Mouse (Mus musculus): Measurements from ENCODE around the gene Col4a4. TPM values are rescaled to one million over a fixed set of nuclear protein-coding genes. Genes with fewer than 3 reads are reported as not detected.

Col4a4 gene
- polyA plus RNA-seq, 1 experiment from 2014 or later = 0.28 TPM

DNA sequence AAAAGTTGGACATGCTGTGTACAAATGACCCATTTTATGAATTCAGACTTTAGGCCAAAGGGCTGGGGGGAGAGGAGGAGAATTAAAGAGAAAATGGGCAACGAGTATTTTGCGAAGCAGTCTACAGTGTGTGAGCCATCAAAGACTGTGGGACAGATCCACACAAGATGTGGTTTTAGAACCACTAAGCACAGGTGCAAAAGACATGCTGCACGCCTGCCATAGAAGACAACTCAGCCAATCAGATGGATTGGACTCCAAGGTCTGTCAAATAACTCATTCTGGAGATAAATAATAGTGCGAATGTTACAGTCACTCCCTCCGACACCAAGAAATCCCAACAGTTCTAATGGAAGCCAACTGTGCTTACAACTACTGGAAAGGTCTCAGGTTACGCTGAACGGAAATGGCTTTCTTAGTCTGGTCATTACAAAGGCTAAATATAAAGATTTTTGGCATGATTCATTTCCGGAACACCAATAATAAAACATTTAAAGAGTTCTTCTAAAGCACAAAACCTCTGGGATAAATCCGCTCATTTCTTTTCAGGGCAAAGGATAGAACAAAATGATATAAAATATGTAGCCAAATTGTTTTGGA, 25.5 kb upstream of the Col4a4 start:
- TF ChIP-seq EP300 (IDR thresholded peaks at IDR 0.05; ENCODE audit: low read depth) (no peak), CTCF (IDR thresholded peaks at IDR 0.05; ENCODE audit: low read depth) (no peak)
- Histone ChIP-seq H3K9ac (replicated peaks) (no peak overlapping the region), H3K4me3 (ENCODE audit: low read depth, low read length) (no peak overlapping the region), H3K4me2 (ENCODE audit: low read depth, low read length) (no peak overlapping the region), H3K27me3 (ENCODE audit: insufficient read depth, low read length) (no peaks in the 10 kb centered on the region), H3K9me3 (ENCODE audit: low read length) (no peaks in the 10 kb centered on the region), H3K4me1 (ENCODE audit: insufficient read depth) (no peaks in the 10 kb centered on the region), H3K36me3 (replicated peaks; ENCODE audit: insufficient read depth, low read length) (no peaks in the 10 kb centered on the region), H3K27ac (ENCODE audit: low read depth) (no peak overlapping the region)
- no peak for DNase-seq
- 78% methylated on average over 9 of the region's 9 CpGs for whole genome bisulfite sequencing (ENCODE audit: insufficient replicate concordance)
- ATAC-seq = no peak

DNA sequence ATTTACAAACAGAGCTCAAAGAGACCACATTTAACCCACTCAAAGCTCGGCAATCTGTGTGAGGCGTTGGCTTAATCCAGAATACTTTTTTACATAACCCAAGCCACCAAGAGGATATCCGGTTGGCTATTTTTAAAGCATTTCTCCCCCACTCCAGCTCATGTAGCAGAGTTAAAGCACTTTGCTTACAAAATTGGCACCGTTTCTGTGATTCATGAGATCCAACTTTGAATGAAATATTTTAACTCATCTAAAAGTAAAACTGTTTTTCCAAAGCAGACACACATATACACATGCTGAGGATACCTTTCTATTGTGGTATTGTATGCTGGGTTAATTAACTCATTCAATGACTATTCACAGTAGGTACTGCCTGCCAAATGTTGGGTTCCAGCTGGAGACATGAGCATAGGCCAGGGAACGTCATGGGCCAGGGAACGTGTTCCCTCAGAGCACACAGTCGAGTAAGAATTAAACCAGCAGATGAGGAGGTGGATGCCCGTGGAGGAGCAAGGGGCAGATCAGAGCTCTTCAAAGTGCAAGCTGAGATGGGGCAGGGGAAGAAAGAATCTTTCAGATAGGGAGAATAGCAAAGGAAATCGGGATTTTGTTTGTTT, 22.1 kb upstream of the Col4a4 start:
- Histone ChIP-seq H3K4me2 (ENCODE audit: low read depth, low read length) (no peak overlapping the region), H3K27ac (ENCODE audit: low read depth) (no peak overlapping the region), H3K27me3 (ENCODE audit: insufficient read depth, low read length) (no peaks in the 10 kb centered on the region), H3K4me3 (ENCODE audit: low read depth, low read length) (no peak overlapping the region), H3K4me1 (ENCODE audit: insufficient read depth) (no peaks in the 10 kb centered on the region), H3K9ac (replicated peaks) (no peak overlapping the region), H3K36me3 (replicated peaks; ENCODE audit: insufficient read depth, low read length) (no peaks in the 10 kb centered on the region), H3K9me3 (ENCODE audit: low read length) (no peaks in the 10 kb centered on the region)
- DNase-seq = no peak
- ATAC-seq = no peak
- 53% methylated on average over 9 of the region's 9 CpGs for WGBS (ENCODE audit: insufficient replicate concordance)
- no peak for TF ChIP-seq EP300 (IDR thresholded peaks at IDR 0.05; ENCODE audit: low read depth)
- no peak for TF ChIP-seq CTCF (IDR thresholded peaks at IDR 0.05; ENCODE audit: low read depth)

DNA sequence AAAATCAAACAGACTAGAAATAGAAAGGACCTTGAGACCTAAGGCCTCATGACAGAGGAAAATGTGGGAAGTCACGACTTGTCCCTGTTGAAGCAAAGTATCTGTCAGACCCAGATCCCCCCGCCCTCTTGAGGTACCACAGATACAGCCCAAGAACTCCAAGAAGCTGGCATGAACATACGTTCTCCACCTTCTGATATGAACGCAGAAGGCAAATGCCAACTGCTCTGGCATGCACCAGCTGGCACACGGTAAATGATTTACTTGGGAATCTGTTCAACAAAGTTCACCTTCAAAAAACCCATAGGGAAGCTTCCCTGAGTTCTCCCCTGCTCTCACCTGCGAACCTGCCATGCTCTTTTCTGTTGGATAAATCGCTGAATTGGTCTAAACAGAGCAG, 19.2 kb upstream of the Col4a4 start:
- H3K9ac ChIP-seq (replicated peaks) = no peak overlapping the region
- WGBS (ENCODE audit: insufficient replicate concordance) = 73% methylated on average over 7 of the region's 7 CpGs
- no peak for TF ChIP-seq CTCF (IDR thresholded peaks at IDR 0.05; ENCODE audit: low read depth)
- TF ChIP-seq EP300 (IDR thresholded peaks at IDR 0.05; ENCODE audit: low read depth) = no peak

DNA sequence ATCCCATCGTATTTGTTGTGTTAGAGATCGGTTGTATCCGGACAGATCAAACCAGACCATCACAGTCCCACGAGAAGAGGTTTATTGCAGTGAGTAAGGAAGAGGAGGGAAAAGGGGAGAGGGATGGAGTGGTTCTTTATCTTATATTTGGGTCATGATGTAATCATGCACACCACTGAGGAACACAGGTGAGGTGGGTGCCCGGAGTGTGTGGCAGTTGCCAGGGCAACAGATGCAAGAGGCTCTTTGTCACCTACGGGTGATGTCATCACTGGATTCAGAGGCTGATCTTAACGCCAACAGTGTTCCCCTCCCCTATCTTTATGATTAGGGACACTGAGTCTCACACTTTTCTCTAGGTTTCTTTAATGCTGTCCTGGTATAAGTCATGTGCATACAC, 18.7 kb upstream of the Col4a4 start:
- H3K36me3 ChIP-seq (replicated peaks; ENCODE audit: insufficient read depth, low read length) = no peaks in the 10 kb centered on the region
- no peaks in the 10 kb centered on the region for H3K4me1 ChIP-seq (ENCODE audit: insufficient read depth)
- H3K4me2 ChIP-seq (ENCODE audit: low read depth, low read length) = no peak overlapping the region
- WGBS (ENCODE audit: insufficient replicate concordance) = 82% methylated on average over 7 of the region's 7 CpGs
- no peak for ATAC-seq
- no peaks in the 10 kb centered on the region for H3K27me3 ChIP-seq (ENCODE audit: insufficient read depth, low read length)
- no peak for DNase-seq
- no peak for TF ChIP-seq EP300 (IDR thresholded peaks at IDR 0.05; ENCODE audit: low read depth)
- no peak overlapping the region for H3K9ac ChIP-seq (replicated peaks)
- no peak overlapping the region for H3K4me3 ChIP-seq (ENCODE audit: low read depth, low read length)
- H3K27ac ChIP-seq (ENCODE audit: low read depth) = no peak overlapping the region
- no peaks in the 10 kb centered on the region for H3K9me3 ChIP-seq (ENCODE audit: low read length)

More for the DNA sequence above, 19.2 kb upstream of the Col4a4 start:
- no peaks in the 10 kb centered on the region for H3K36me3 ChIP-seq (replicated peaks; ENCODE audit: insufficient read depth, low read length)
- no peak overlapping the region for H3K4me3 ChIP-seq (ENCODE audit: low read depth, low read length)
- H3K9me3 ChIP-seq (ENCODE audit: low read length) = no peaks in the 10 kb centered on the region
- H3K4me2 ChIP-seq (ENCODE audit: low read depth, low read length) = no peak overlapping the region
- no peaks in the 10 kb centered on the region for H3K27me3 ChIP-seq (ENCODE audit: insufficient read depth, low read length)
- DNase-seq = no peak
- no peak for ATAC-seq
- H3K4me1 ChIP-seq (ENCODE audit: insufficient read depth) = no peaks in the 10 kb centered on the region
- H3K27ac ChIP-seq (ENCODE audit: low read depth) = no peak overlapping the region

DNA sequence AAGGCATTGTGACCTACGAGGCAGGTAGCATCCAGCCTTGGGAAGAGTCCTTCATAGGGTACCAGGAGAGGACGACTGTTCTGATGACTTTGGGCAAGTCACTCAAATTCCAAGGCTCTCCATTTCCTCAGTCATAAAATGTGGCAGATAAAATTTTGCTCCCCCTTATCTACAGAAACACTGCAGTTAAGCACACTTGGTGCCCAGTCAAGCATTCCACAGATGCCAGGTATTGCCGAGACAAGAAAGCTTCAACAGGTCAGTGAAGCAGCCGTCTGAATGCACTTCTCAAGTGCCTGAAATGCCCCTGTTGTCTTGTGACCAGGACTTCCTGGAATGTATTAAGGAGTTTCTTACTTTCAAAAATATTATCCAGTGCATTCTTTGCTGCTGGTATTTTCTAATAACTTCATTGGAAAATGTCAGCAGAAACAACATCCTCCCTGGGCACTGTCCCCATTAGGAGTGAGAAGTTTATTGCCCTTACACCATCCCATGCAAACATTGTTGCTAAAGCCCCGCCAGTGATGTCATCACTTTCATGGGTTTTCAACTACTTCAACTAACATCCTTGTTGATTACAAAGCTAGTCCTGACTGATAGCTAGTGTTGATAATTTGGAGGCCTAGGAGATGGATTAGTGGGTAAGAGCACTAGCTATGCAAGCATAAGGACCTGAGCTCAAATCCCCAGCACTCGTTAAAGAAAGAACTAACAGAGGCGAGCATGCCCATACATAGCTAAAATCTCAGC, 16.7 kb upstream of the Col4a4 start:
- Histone ChIP-seq H3K9ac (replicated peaks) (no peak overlapping the region), H3K27me3 (ENCODE audit: insufficient read depth, low read length) (no peaks in the 10 kb centered on the region), H3K4me2 (ENCODE audit: low read depth, low read length) (no peak overlapping the region), H3K9me3 (ENCODE audit: low read length) (no peaks in the 10 kb centered on the region), H3K36me3 (replicated peaks; ENCODE audit: insufficient read depth, low read length) (no peaks in the 10 kb centered on the region), H3K4me1 (ENCODE audit: insufficient read depth) (no peaks in the 10 kb centered on the region), H3K27ac (ENCODE audit: low read depth) (no peak overlapping the region), H3K4me3 (ENCODE audit: low read depth, low read length) (no peak overlapping the region)
- TF ChIP-seq EP300 (IDR thresholded peaks at IDR 0.05; ENCODE audit: low read depth) (no peak), CTCF (IDR thresholded peaks at IDR 0.05; ENCODE audit: low read depth) (no peak)
- WGBS (ENCODE audit: insufficient replicate concordance) = 62% methylated on average over 7 of the region's 7 CpGs
- DNase-seq (no peak), ATAC-seq (no peak)

DNA sequence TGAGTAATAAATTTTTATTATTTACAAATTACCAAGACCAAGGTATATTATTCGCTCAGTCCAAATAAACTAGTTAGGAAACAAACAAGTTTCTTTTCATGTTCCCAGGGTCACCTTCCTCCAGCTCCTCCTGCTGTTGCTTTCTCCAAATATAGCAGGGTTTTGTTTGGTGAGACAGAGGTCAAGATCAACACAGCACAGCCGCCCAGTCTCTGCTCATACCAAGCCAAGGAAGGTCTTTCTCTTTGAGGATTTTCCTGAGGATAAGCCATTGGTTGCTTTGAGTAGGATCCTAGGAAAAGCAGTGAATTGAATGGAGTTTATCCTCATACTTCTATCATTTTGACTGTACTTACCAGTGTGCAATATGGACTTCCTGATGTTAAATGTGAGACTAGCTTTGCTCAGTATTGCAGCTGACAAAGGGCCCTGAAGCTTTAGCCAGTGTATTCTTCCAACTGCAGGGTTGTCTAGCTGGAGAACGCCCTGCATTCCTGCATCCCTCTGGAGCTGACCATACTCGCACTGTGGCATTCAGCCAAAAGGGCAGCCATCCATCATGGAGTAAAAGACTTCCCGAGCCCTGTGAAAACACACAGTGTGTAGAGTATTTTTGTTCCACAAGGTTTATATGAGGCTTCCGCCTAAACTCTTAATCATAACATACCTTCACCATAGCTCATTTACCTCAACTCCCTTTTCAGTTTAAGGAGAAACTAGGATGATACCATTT, 10.4 kb upstream of the Col4a4 start:
- Histone ChIP-seq H3K36me3 (replicated peaks; ENCODE audit: insufficient read depth, low read length) (no peaks in the 10 kb centered on the region), H3K27me3 (ENCODE audit: insufficient read depth, low read length) (no peaks in the 10 kb centered on the region), H3K9me3 (ENCODE audit: low read length) (no peaks in the 10 kb centered on the region), H3K4me2 (ENCODE audit: low read depth, low read length) (no peak overlapping the region), H3K4me1 (ENCODE audit: insufficient read depth) (no peaks in the 10 kb centered on the region), H3K27ac (ENCODE audit: low read depth) (no peak overlapping the region), H3K4me3 (ENCODE audit: low read depth, low read length) (no peak overlapping the region), H3K9ac (replicated peaks) (no peak overlapping the region)
- 66% methylated on average over 6 of the region's 6 CpGs for WGBS (ENCODE audit: insufficient replicate concordance)
- no peak for DNase-seq
- no peak for ATAC-seq
- TF ChIP-seq CTCF (IDR thresholded peaks at IDR 0.05; ENCODE audit: low read depth) (no peak), EP300 (IDR thresholded peaks at IDR 0.05; ENCODE audit: low read depth) (no peak)

All from liver, postnatal 0 days (tissue).